Mouse (Mus musculus) midbrain, embryonic 14.5 days (tissue): ENCODE measurements around the gene Itga10. TPM values are rescaled to one million over a fixed set of nuclear protein-coding genes. Genes with fewer than 3 reads are reported as not detected.

Experiments
- ATAC-seq: fragments of 200-750 bp; cut with Nextera tagmentation; 2 replicates; pipeline ENCODE4 v1.8.0; 2017; ENCODE audit warnings: moderate number of reproducible peaks, moderate library complexity; ENCODE audit not compliant: low FRiP score, low TSS enrichment
- DNase-seq: peaks from one replicate; pipeline ENCODE4 v3.0.0-alpha.2; 2015
- H3K27ac ChIP-seq: fragments of 300-500 bp; sonication (generic); replicated peaks from 2 replicates; pipeline ENCODE4 v1.5.1; 2014; ENCODE audit warnings: mild to moderate bottlenecking, low read depth, low read length, moderate library complexity
- H3K27me3 ChIP-seq: fragments of 300-500 bp; sonication (generic); 2 replicates; pipeline ENCODE4 v1.6.1; 2014; ENCODE audit warnings: low read length, control low read depth, mixed read lengths; ENCODE audit not compliant: control insufficient read depth, insufficient read depth
- H3K36me3 ChIP-seq: fragments of 300-500 bp; sonication (generic); 2 replicates; pipeline ENCODE4 v1.6.1; 2014; ENCODE audit warnings: low read length, control low read depth; ENCODE audit not compliant: control insufficient read depth, insufficient read depth
- H3K4me1 ChIP-seq: fragments of 300-500 bp; sonication (generic); 2 replicates; pipeline ENCODE4 v1.6.1; 2014; ENCODE audit warnings: mild to moderate bottlenecking, antibody characterized with exemption, low read length, control low read depth; ENCODE audit not compliant: control insufficient read depth, insufficient read depth
- H3K4me2 ChIP-seq: fragments of 300-500 bp; sonication (generic); 2 replicates; pipeline ENCODE4 v1.6.1; 2014; ENCODE audit warnings: mild to moderate bottlenecking, low read length, moderate library complexity
- H3K4me3 ChIP-seq: fragments of 300-500 bp; sonication (generic); replicated peaks from 2 replicates; pipeline ENCODE4 v1.5.1; 2014; ENCODE audit warnings: low read depth, low read length
- H3K9ac ChIP-seq: fragments of 300-500 bp; sonication (generic); replicated peaks from 2 replicates; pipeline ENCODE4 v1.6.1; 2014; ENCODE audit warnings: mild to moderate bottlenecking, low read length, moderate library complexity
- H3K9me3 ChIP-seq: fragments of 300-500 bp; sonication (generic); 2 replicates; pipeline ENCODE4 v1.6.1; 2016; ENCODE audit warnings: low read length, control low read depth, mixed read lengths; ENCODE audit not compliant: control insufficient read depth
- WGBS: fragments of 180-500 bp; shearing (Covaris S2); extraction: QIAGEN DNeasy Blood & Tissue Kit; methylation state at CpG from one replicate; pipeline ENCODE4 v1.1.7; 2014; 5-methylcytosine and 5-hydroxymethylcytosine counted together
- polyA plus RNA-seq: library from polyadenylated mRNA; unstranded; fragments of >200 nt; fragmentation: Nextera tagmentation; extraction: Ambion mirVana; gene quantifications from 2 replicates; pipeline ENCODE4 v1.2.1, GENCODE M21; 2014

Gene Itga10
- polyA plus RNA-seq, 1 experiment from 2014 or later = 0.84 TPM

DNA sequence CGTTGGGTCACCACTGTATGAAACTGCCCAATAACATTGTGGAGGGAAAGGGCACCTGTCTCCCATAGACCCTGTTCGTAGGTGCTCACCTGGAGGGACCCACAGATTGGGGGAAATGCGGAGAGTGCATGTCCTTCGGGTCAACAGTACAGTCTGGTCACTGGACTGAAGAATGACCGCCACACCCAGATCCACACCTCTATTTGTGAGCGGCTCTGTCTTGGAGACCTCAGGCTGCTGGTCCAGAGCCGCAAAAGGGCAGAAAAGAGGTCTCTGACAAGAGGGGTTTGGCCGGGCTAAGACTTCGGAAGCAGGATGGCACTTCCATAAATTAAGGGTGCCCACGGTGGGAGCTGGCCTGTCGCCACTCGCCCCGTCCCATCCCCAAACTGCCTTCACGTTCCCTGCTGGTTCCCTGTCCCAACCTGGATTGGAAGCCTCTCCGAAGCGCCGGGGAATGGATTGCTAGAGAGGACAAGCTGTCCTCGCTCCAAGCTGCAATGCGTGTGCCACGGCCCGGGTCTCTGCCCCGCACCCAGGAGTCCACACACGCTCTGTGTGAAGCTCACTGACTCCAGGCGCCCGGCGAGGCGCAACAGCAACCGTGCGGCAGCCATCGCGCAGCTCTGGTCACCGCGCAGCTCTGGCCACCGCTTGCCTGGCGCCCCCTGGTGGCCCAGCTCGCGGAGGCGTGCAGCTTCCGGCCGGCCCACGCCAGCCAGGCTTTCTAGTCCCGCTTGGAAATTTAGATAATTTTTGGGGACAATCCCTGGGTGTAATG lies 62.7 kb downstream of the Itga10 start, which contains the start of gene Nudt17:
TSS of gene Nudt17 (minus strand) at position 660 of the 781 bp plus-strand sequence.
- ATAC-seq (peak; percentile 84), DNase-seq (peak; percentile 92)
- Histone ChIP-seq H3K27ac (no peak within 1 kb of the TSS), H3K9me3 (no peaks in the 10 kb centered on the region), H3K36me3 (peaks cover 49% of the 10 kb centered on the region), H3K4me2 (peak within 1 kb of the TSS; percentile 92), H3K4me1 (0 out of 2 replicates have a peak, but pooled peaks cover 4% of the 10 kb centered on the region), H3K27me3 (peaks cover 5% of the 10 kb centered on the region; the same call in 1 of the 2 replicates), H3K9ac (peak within 1 kb of the TSS; percentile 64), H3K4me3 (peak within 1 kb of the TSS; percentile 42)
- 5% methylated on average over 42 of the region's 42 CpGs for WGBS

DNA sequence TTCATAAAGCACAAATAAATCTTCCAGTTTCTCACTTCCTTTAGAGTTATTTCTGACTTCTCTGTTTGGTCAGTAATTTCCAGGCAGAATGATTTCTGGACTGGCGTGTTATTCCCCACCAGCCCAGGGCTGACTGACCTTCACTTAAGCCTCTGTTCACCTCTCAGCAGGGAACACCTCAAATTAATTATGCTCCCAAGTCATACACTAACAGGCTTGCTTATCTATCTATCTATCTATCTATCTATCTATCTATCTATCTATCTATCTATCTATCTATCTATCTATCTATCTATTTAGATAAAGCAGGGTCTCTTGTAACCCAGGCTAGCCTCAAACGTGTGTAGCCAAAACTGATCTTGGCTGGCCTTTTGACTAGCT lies 63.3 kb downstream of the Itga10 start:
- peaks cover 49% of the 10 kb centered on the region for H3K36me3 ChIP-seq
- no peak overlapping the region for H3K27ac ChIP-seq
- peaks cover 5% of the 10 kb centered on the region; the same call in 1 of the 2 replicates for H3K27me3 ChIP-seq
- 0 out of 2 replicates have a peak overlapping the region, but pooled peaks have one; percentile 42 for H3K4me3 ChIP-seq
- 45% methylated on average over 2 of the region's 2 CpGs for WGBS
- no peak for ATAC-seq
- H3K4me2 ChIP-seq = peak overlapping the region; percentile 92
- H3K9me3 ChIP-seq = no peaks in the 10 kb centered on the region
- 0 out of 2 replicates have a peak, but pooled peaks cover 4% of the 10 kb centered on the region for H3K4me1 ChIP-seq
- no peak for DNase-seq
- H3K9ac ChIP-seq = peak overlapping the region; percentile 64; the same call in 1 of the 2 replicates

Other genes with a start within 250 kb of the Itga10 start
- not detected in 2 replicates for gene BC107364, start 193.3 kb upstream of the Itga10 start, polyA plus RNA-seq
- gene Hfe2, start 120.4 kb upstream of the Itga10 start, polyA plus RNA-seq = 0.84 and 1.3 TPM in 2 replicates
- gene Txnip, start 87.6 kb upstream of the Itga10 start, polyA plus RNA-seq = 45.0 and 60.1 TPM in 2 replicates
- gene Gm16253, start 68.6 kb upstream of the Itga10 start, polyA plus RNA-seq = 0.43 and 0.45 TPM in 2 replicates
- 14.8 and 17.1 TPM in 2 replicates for gene Polr3gl, start 51.4 kb upstream of the Itga10 start, polyA plus RNA-seq
- gene Ankrd34a, start 48.9 kb upstream of the Itga10 start, polyA plus RNA-seq = 12.0 and 13.7 TPM in 2 replicates
- gene Lix1l, start 44.4 kb upstream of the Itga10 start, polyA plus RNA-seq = 6.7 and 7.5 TPM in 2 replicates
- gene Rbm8a, start 15.7 kb upstream of the Itga10 start, polyA plus RNA-seq = 125 and 139 TPM in 2 replicates
- 61.3 and 61.5 TPM in 2 replicates for gene Pex11b, start 10.2 kb upstream of the Itga10 start, polyA plus RNA-seq
- gene Gm42957, start 10.1 kb upstream of the Itga10 start, polyA plus RNA-seq = 0.11 TPM in 1 of 2 replicates, not detected in the other
- gene Ankrd35, start 24.5 kb downstream of the Itga10 start, polyA plus RNA-seq = 0.57 and 0.84 TPM in 2 replicates
- 25.5 and 26.3 TPM in 2 replicates for gene Pias3, start 50.8 kb downstream of the Itga10 start, polyA plus RNA-seq
- 14.1 and 14.3 TPM in 2 replicates for gene Nudt17, start 63.0 kb downstream of the Itga10 start, polyA plus RNA-seq
- 27.9 and 28.7 TPM in 2 replicates for gene Polr3c, start 82.0 kb downstream of the Itga10 start, polyA plus RNA-seq
- gene Rnf115, start 82.1 kb downstream of the Itga10 start, polyA plus RNA-seq = 69.6 and 83.8 TPM in 2 replicates
- gene Pdzk1, start 183.7 kb downstream of the Itga10 start, polyA plus RNA-seq = 0.16 TPM in 1 of 2 replicates, not detected in the other
- 0.39 and 0.46 TPM in 2 replicates for gene Cd160, start 183.8 kb downstream of the Itga10 start, polyA plus RNA-seq